Mouse (Mus musculus) right cerebral cortex, postnatal 10 days (tissue): ENCODE measurements at regions not wholly inside any gene's neighbourhood (a gene's known extent, or its start where the extent isn't known, plus 50 kb on each side); places are given as distances from the start of the nearest gene placed in this dataset.

Experiments
- DNase-seq, 2 experiments: peaks; one replicate each; pipeline ENCODE4 v3.0.0; 2021; ENCODE audit warnings: low spot score in 2 of 2

GRCm38 (mm10) chr3:38537770-38538169 is 53.1 kb upstream of the Ankrd50 start:
- no peak for DNase-seq
